Mouse (Mus musculus): Measurements from ENCODE around the gene Olfr543. TPM values are rescaled to one million over a fixed set of nuclear protein-coding genes. Genes with fewer than 3 reads are reported as not detected.

Gene Olfr543
- not detected for polyA plus RNA-seq (2017; shearing (Covaris generic))

DNA sequence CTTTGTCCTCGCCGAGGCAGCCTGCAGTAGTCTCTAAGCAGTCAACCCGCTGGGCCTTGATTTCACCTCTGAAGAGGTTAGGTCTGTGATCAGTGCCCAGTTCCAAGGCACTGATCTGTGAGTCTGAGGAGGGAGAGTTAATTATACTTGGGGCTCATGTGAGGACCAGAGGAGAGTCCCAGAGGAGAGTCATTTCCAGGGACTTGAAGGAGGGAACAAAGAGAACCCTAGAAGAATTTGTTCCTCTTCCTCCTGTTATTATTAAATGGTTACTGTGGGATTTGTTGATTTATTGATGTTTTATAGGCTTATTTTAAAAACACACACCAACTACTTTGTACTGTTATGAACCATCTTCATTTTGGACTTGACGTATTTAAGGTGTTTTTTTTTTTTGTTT, at the start of gene Olfr543:
TSS of gene Olfr543 (minus strand) at position 101 of the 400 bp plus-strand sequence.

DNA sequence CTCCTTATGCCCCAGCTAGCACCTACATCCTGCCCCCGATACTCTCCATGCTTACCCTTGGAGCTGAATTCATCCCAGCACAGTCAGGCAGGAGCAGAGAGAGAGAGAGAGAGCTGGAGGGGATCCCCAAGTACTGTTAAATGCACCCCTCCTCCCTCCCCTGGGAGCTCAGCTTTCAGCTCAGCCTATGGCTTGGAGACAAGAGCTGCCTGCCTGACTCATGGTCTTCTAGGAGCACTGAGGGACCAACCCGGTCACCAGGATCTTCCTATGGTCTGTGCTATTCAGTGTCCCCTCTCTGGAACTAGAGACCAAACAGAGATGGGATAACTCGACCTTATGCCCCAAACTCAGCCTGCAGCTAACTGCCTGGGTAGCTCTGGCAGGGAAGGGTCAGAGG, 18.0 kb upstream of the Olfr543 start, which contains the start of gene Olfr545:
TSS of gene Olfr545 (minus strand) at position 101 of the 400 bp plus-strand sequence.

DNA sequence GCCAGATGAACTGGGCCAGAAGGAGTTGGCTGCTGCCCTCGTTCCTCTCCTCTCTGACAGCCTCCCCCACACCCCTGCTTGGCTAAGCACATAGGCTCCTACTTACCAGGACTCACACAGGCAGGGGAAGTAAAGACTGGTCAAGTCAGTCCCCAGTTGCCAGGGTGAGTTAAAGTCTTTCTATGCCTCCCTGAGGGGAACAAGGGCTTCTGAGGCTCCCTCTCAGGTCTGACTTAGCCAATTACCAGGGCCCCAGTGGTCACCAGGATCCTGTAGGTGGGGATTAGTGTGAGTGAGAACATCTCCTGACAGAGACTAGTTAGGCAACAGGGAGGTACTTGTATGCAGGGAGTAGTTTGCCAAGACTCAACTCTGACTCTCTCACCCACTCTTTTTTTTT, 6.7 kb upstream of the Olfr543 start, which contains the start of gene Olfr544:
TSS of gene Olfr544 (minus strand) at position 153 of the 400 bp plus-strand sequence.

DNA sequence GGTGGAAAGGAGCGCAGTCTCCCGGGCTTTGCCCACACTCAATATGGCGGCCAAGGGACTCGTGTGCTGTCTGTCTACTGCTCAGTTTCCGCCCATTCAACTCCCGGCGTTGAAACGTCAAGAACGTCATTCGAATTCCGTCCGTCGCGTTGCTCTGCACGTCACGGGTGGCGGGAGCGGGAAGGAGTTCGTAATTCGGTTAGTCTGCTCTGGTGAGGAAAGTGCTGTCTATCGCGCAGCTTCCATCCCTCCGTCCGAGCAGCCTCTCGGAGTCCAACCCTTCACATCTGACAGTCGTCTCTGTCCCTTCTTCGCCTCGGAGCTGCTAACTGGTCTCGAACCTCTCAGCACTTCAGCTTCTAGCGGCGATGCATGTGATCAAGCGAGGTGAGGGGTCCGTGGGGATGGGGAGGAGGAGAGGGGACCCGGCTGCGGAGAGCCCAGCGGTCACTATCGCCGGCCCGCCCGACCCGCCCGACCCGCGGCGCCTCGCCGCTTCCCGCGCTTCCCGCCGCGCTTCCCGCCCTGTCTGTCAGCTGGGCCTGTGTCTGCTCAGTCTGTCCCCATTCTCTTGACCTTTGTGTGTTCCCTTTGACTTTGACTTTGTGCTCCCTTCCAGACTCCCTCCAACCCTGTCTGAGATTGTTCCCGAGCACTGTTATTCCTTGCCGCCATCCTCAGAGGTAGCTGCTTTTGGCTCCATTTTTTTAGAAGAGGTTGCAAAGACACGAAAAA, 39.7 kb downstream of the Olfr543 start, which contains the start of gene Rrm1:
TSS of gene Rrm1 (plus strand) at position 39 of the 735 bp plus-strand sequence.

Other genes starting within 250 kb of the Olfr543 start
- gene Rhog, start 225.6 kb downstream of the Olfr543 start, polyA plus RNA-seq (2017; shearing (Covaris generic)): 332 TPM
- gene Stim1, start 213.9 kb downstream of the Olfr543 start, polyA plus RNA-seq (2017; shearing (Covaris generic)): 92.2 TPM
- 54.6 TPM for gene Rrm1, start 40.0 kb downstream of the Olfr543 start, polyA plus RNA-seq (2017; shearing (Covaris generic))
- gene Olfr544, start 6.6 kb upstream of the Olfr543 start, polyA plus RNA-seq (2017; shearing (Covaris generic)): not detected
- 0.09 TPM for gene Olfr545, start 17.9 kb upstream of the Olfr543 start, polyA plus RNA-seq (2017; shearing (Covaris generic))
- gene Olfr547, start 53.1 kb upstream of the Olfr543 start, polyA plus RNA-seq (2017; shearing (Covaris generic)): not detected
- not detected for gene Olfr548-ps1, start 59.2 kb upstream of the Olfr543 start, polyA plus RNA-seq (2017; shearing (Covaris generic))
- not detected for gene Olfr549, start 68.2 kb upstream of the Olfr543 start, polyA plus RNA-seq (2017; shearing (Covaris generic))
- gene Trim21, start 83.8 kb upstream of the Olfr543 start, polyA plus RNA-seq (2017; shearing (Covaris generic)): 116 TPM
- gene Olfr550, start 89.8 kb upstream of the Olfr543 start, polyA plus RNA-seq (2017; shearing (Covaris generic)): not detected
- not detected for gene Olfr551, start 110.2 kb upstream of the Olfr543 start, polyA plus RNA-seq (2017; shearing (Covaris generic))
- gene Olfr552, start 116.1 kb upstream of the Olfr543 start, polyA plus RNA-seq (2017; shearing (Covaris generic)): not detected
- gene Olfr553, start 136.5 kb upstream of the Olfr543 start, polyA plus RNA-seq (2017; shearing (Covaris generic)): not detected
- not detected for gene Olfr554, start 156.8 kb upstream of the Olfr543 start, polyA plus RNA-seq (2017; shearing (Covaris generic))
- not detected for gene Olfr555, start 177.1 kb upstream of the Olfr543 start, polyA plus RNA-seq (2017; shearing (Covaris generic))
- gene Olfr556, start 183.2 kb upstream of the Olfr543 start, polyA plus RNA-seq (2017; shearing (Covaris generic)): not detected
- 17.4 TPM for gene Trim68, start 205.6 kb upstream of the Olfr543 start, polyA plus RNA-seq (2017; shearing (Covaris generic))
- gene Olfr557, start 214.2 kb upstream of the Olfr543 start, polyA plus RNA-seq (2017; shearing (Covaris generic)): not detected
- gene Olfr558, start 220.5 kb upstream of the Olfr543 start, polyA plus RNA-seq (2017; shearing (Covaris generic)): not detected
- gene Olfr33, start 237.4 kb upstream of the Olfr543 start, polyA plus RNA-seq (2017; shearing (Covaris generic)): not detected
- gene Olfr559, start 245.8 kb upstream of the Olfr543 start, polyA plus RNA-seq (2017; shearing (Covaris generic)): not detected

Measured in activated CD4-positive, CD25-positive, alpha-beta regulatory T cell, adult 9 weeks (primary cell).